Mouse (Mus musculus) embryonic fibroblast, embryonic 13.5 days (primary cell): Measurements from ENCODE around the gene Tspan9.

Experiments used
- CTCF ChIP-seq: IDR thresholded peaks from 2 replicates; pipeline ENCODE4 v1.5.1; 2011; ENCODE audit warnings: mild to moderate bottlenecking, control low read depth, low read length, moderate library complexity, borderline replicate concordance; ENCODE audit not compliant: insufficient read depth
- POLR2A ChIP-seq: IDR thresholded peaks from 2 replicates; pipeline ENCODE4 v1.6.1; 2011; ENCODE audit warnings: low read depth, mild to moderate bottlenecking, control low read depth, low read length, moderate library complexity

- TF ChIP-seq CTCF (no peak), POLR2A (no peak)
These were observed 80.6 kb downstream of the Tspan9 start for GRCm38 (mm10) chr6:128062784-128063183.
